In genomic region chr15:62439211-62439610, GRCm38 (mm10) we compare ENCODE assay signal across 16 mouse cellular contexts.
DNase-seq lines count a peak whose midpoint lies in the region; ATAC-seq lines count a peak whose summit lies in the region.
"Had no signal": no experiment of that assay in that cellular context is flagged by ENCODE, and none has a peak within 500 bp of the region (broad histone marks: within the 10 kb centered on the region; RNA-seq: fewer than 3 reads in every experiment).

No protein-coding gene starts in this region.

- no peak overlapping the region for H3K4me2 ChIP-seq in hindbrain, embryonic 16.5 days (ENCODE audit: low read length)
- H3K4me2 ChIP-seq in hindbrain, embryonic 11.5 days (replicated peaks; ENCODE audit: low read depth, low read length), result no peak overlapping the region
- H3K4me2 ChIP-seq in neural tube, embryonic 14.5 days (ENCODE audit: low read depth, low read length), result no peak overlapping the region
- H3K4me2 ChIP-seq in forebrain, embryonic 16.5 days (ENCODE audit: low read length), result no peak overlapping the region
- H3K4me2 ChIP-seq: intestine, embryonic 15.5 days; lung, embryonic 14.5 days had no signal

- H3K27ac ChIP-seq in hindbrain, embryonic 16.5 days (ENCODE audit: low read depth, low read length), result no peak overlapping the region
- no peak overlapping the region for H3K27ac ChIP-seq in hindbrain, embryonic 11.5 days (ENCODE audit: low read depth, low read length)
- no peak overlapping the region for H3K27ac ChIP-seq in neural tube, embryonic 14.5 days (ENCODE audit: low read depth, low read length)
- no peak overlapping the region for H3K27ac ChIP-seq in forebrain, embryonic 16.5 days (ENCODE audit: low read length)
- H3K27ac ChIP-seq: heart, embryonic 10.5 days; intestine, embryonic 15.5 days had no signal

- H3K27me3 ChIP-seq in hindbrain, embryonic 16.5 days (replicated peaks; ENCODE audit: control insufficient read depth, insufficient read depth, low read length), result no peaks in the 10 kb centered on the region
- H3K27me3 ChIP-seq in hindbrain, embryonic 11.5 days (ENCODE audit: control insufficient read depth, insufficient read depth, low read length), result no peaks in the 10 kb centered on the region
- no peaks in the 10 kb centered on the region for H3K27me3 ChIP-seq in neural tube, embryonic 14.5 days (ENCODE audit: control insufficient read depth, insufficient read depth, low read length)
- H3K27me3 ChIP-seq in forebrain, embryonic 16.5 days (replicated peaks; ENCODE audit: control insufficient read depth, insufficient read depth, low read length), result no peaks in the 10 kb centered on the region
- H3K27me3 ChIP-seq: intestine, embryonic 15.5 days had no signal

- H3K36me3 ChIP-seq in hindbrain, embryonic 16.5 days (ENCODE audit: control insufficient read depth, insufficient read depth, low read length), result no peaks in the 10 kb centered on the region
- H3K36me3 ChIP-seq in hindbrain, embryonic 11.5 days (ENCODE audit: control insufficient read depth, insufficient read depth, low read length), result no peaks in the 10 kb centered on the region
- no peaks in the 10 kb centered on the region for H3K36me3 ChIP-seq in neural tube, embryonic 14.5 days (ENCODE audit: control insufficient read depth, insufficient read depth, low read length)
- no peaks in the 10 kb centered on the region for H3K36me3 ChIP-seq in forebrain, embryonic 16.5 days (ENCODE audit: control insufficient read depth, insufficient read depth)
- H3K36me3 ChIP-seq: heart, embryonic 10.5 days; intestine, embryonic 15.5 days had no signal

- ATAC-seq in hindbrain, embryonic 16.5 days, result peak; percentile 50; the same call in 1 of the 2 replicates
- ATAC-seq in hindbrain, embryonic 11.5 days (ENCODE audit: low FRiP score), result no peak
- ATAC-seq in neural tube, embryonic 14.5 days (ENCODE audit: low read depth), result peak; percentile 82; the same call in 1 of the 2 replicates
- ATAC-seq in forebrain, embryonic 16.5 days, result no peak
- ATAC-seq: CD4-positive, CD25-positive, alpha-beta regulatory T cell, adult 4 months; intestine, embryonic 15.5 days had no signal

- no peak overlapping the region for H3K4me3 ChIP-seq in hindbrain, embryonic 16.5 days (ENCODE audit: low read length)
- H3K4me3 ChIP-seq in hindbrain, embryonic 11.5 days (ENCODE audit: low read depth, low read length), result no peak overlapping the region
- H3K4me3 ChIP-seq in neural tube, embryonic 14.5 days (ENCODE audit: low read depth, low read length), result no peak overlapping the region
- no peak overlapping the region for H3K4me3 ChIP-seq in forebrain, embryonic 16.5 days (replicated peaks; ENCODE audit: low read length)
- H3K4me3 ChIP-seq: heart, embryonic 10.5 days; intestine, embryonic 15.5 days had no signal

- no peak overlapping the region for H3K9ac ChIP-seq in hindbrain, embryonic 16.5 days (ENCODE audit: low read depth, low read length)
- no peak overlapping the region for H3K9ac ChIP-seq in hindbrain, embryonic 11.5 days (ENCODE audit: low read depth, low read length)
- H3K9ac ChIP-seq in neural tube, embryonic 14.5 days (replicated peaks; ENCODE audit: low read depth, low read length), result no peak overlapping the region
- H3K9ac ChIP-seq in forebrain, embryonic 16.5 days (replicated peaks; ENCODE audit: low read depth, low read length), result no peak overlapping the region
- H3K9ac ChIP-seq: intestine, embryonic 15.5 days; lung, embryonic 14.5 days had no signal

- 59% methylated on average over 5 of the region's 5 CpGs for WGBS in hindbrain, embryonic 16.5 days
- 81% methylated on average over 5 of the region's 5 CpGs for WGBS in hindbrain, embryonic 11.5 days
- WGBS in neural tube, embryonic 14.5 days, result 18% methylated on average over 5 of the region's 5 CpGs
- WGBS in forebrain, embryonic 16.5 days, result 79% methylated on average over 5 of the region's 5 CpGs

- H3K9me3 ChIP-seq in hindbrain, embryonic 16.5 days (ENCODE audit: control insufficient read depth, low read length), result no peaks in the 10 kb centered on the region
- H3K9me3 ChIP-seq in hindbrain, embryonic 11.5 days (ENCODE audit: control insufficient read depth, low read length), result no peaks in the 10 kb centered on the region
- no peaks in the 10 kb centered on the region for H3K9me3 ChIP-seq in neural tube, embryonic 14.5 days (ENCODE audit: control insufficient read depth, low read length)
- H3K9me3 ChIP-seq in forebrain, embryonic 16.5 days (ENCODE audit: control insufficient read depth, low read length), result no peaks in the 10 kb centered on the region
- H3K9me3 ChIP-seq: heart, embryonic 10.5 days; intestine, embryonic 15.5 days had no signal

- DNase-seq in hindbrain, embryonic 11.5 days (ENCODE audit: low spot score), result no peak
- DNase-seq in NIH3T3 (ENCODE audit: low read depth), result peak; percentile 33
- DNase-seq in adrenal gland, postnatal 36 days, result peak; percentile 4 to 43
- no peak for DNase-seq in lung, postnatal 14 days
- DNase-seq: cerebellum, adult 9-10 months; gastrocnemius, postnatal 36 days; kidney, postnatal 10 days; liver; lung, embryonic 14.5 days; right cerebral cortex, postnatal 14 days had no signal

- no peaks in the 10 kb centered on the region for H3K4me1 ChIP-seq in hindbrain, embryonic 16.5 days (ENCODE audit: control insufficient read depth, insufficient read depth, low read depth, low read length)
- H3K4me1 ChIP-seq in hindbrain, embryonic 11.5 days (replicated peaks; ENCODE audit: control insufficient read depth, insufficient read depth, low read length), result no peaks in the 10 kb centered on the region
- H3K4me1 ChIP-seq in neural tube, embryonic 14.5 days (ENCODE audit: control insufficient read depth, insufficient read depth, low read length), result no peaks in the 10 kb centered on the region
- no peaks in the 10 kb centered on the region for H3K4me1 ChIP-seq in forebrain, embryonic 16.5 days (replicated peaks; ENCODE audit: control insufficient read depth, insufficient read depth, low read length)
- H3K4me1 ChIP-seq: heart, embryonic 10.5 days; intestine, embryonic 15.5 days had no signal

Comparison
In these comparisons a context has a peak if more than half of its experiments do, and no peak if none do; other contexts are left out.
1. ATAC-seq: peak in hindbrain, embryonic 16.5 days (single experiment) and neural tube, embryonic 14.5 days (single experiment); none in hindbrain, embryonic 11.5 days (single experiment) and forebrain, embryonic 16.5 days (single experiment).
2. DNase-seq: peak in NIH3T3 (single experiment) and adrenal gland, postnatal 36 days (2 of 2); none in hindbrain, embryonic 11.5 days (single experiment) and lung, postnatal 14 days (single experiment).